Mouse (Mus musculus): ENCODE data around the gene Ttll4. TPM values are rescaled to one million over a fixed set of nuclear protein-coding genes. Genes with fewer than 3 reads are reported as not detected.

Gene Ttll4
- polyA plus RNA-seq, 2 experiments, result 6.2 to 6.5 TPM

DNA sequence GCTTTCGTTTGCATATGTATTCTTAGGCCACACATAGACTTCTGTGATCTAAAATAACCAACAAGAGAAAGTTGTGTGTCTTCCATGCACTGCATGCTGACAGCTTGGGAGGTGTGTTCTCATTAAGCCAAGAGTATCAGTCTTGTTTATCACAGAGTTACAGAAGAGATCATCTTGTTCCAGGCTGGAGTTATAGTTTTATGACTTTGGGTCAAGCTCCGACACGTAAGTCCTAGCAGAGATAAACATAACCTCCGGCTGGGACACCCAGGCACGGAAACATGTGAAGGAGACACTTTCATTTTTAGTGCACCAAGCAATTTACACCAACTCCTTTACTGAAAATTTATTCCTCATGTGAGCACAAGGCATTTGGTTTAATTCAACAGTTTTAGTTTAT is 64.6 kb downstream of the Ttll4 start:
- TF ChIP-seq EP300 (IDR thresholded peaks at IDR 0.05; ENCODE audit: low read depth) (no peak), CTCF (IDR thresholded peaks at IDR 0.05; ENCODE audit: low read depth) (no peak)
- Histone ChIP-seq H3K4me1 (replicated peaks; ENCODE audit: control insufficient read depth in 2 of 2, insufficient read depth in 2 of 2, low read length in 1 of 2) (peaks cover 0 to 3% of the 10 kb centered on the region in 2 experiments; a peak in 1 of 4 replicates), H3K36me3 (replicated peaks; ENCODE audit: control insufficient read depth, insufficient read depth, low read depth) (no peaks in the 10 kb centered on the region), H3K9ac (replicated peaks) (no peak overlapping the region), H3K9me3 (ENCODE audit: control insufficient read depth, low read length) (no peaks in the 10 kb centered on the region), H3K4me3 (ENCODE audit: insufficient read depth in 1 of 2, low read depth in 2 of 2, low read length in 2 of 2) (no peak overlapping the region), H3K27ac (no peak overlapping the region), H3K4me2 (ENCODE audit: low read depth) (no peak overlapping the region), H3K27me3 (ENCODE audit: control insufficient read depth, insufficient read depth, low read length) (no peaks in the 10 kb centered on the region)
- no peak for ATAC-seq (ENCODE audit: insufficient read depth)
- DNase-seq (ENCODE audit: low read depth in 3 of 3, low spot score in 3 of 3), result no peak
- 55% methylated on average over 5 of the region's 5 CpGs for WGBS (ENCODE audit: insufficient replicate concordance)

DNA sequence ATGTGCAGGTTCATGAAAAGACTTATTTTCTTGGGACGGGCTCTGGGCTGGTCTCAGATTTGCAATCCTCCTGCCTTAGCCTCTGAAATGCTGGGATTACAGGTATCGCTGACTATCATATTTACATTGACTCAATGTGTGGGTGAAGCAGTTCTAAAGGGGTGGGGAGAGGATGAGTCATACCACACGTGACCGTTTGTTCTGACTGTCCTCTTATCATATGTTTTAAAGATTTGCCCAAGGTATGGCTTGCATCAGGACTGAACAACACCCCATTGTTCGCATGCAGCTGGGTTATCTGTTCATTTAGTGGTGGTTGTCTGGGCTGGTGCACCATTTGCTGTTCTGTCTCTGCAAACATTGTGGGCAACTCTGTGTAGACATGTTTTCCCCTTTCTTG is 65.1 kb downstream of the Ttll4 start:
- 42% methylated on average over 5 of the region's 5 CpGs for WGBS (ENCODE audit: insufficient replicate concordance)
- H3K27me3 ChIP-seq (ENCODE audit: control insufficient read depth, insufficient read depth, low read length), result no peaks in the 10 kb centered on the region
- H3K9me3 ChIP-seq (ENCODE audit: control insufficient read depth, low read length), result no peaks in the 10 kb centered on the region
- no peak overlapping the region for H3K4me3 ChIP-seq (ENCODE audit: insufficient read depth in 1 of 2, low read depth in 2 of 2, low read length in 2 of 2)
- DNase-seq (ENCODE audit: low read depth in 3 of 3, low spot score in 3 of 3), result peak in 1 of 3 experiments; percentile 10
- no peak for ATAC-seq (ENCODE audit: insufficient read depth)
- H3K9ac ChIP-seq (replicated peaks), result no peak overlapping the region
- no peak overlapping the region for H3K4me2 ChIP-seq (ENCODE audit: low read depth)
- no peaks in the 10 kb centered on the region for H3K36me3 ChIP-seq (replicated peaks; ENCODE audit: control insufficient read depth, insufficient read depth, low read depth)
- H3K27ac ChIP-seq, result no peak overlapping the region
- peaks cover 0 to under 1% of the 10 kb centered on the region in 2 experiments; a peak in 1 of 4 replicates for H3K4me1 ChIP-seq (replicated peaks; ENCODE audit: control insufficient read depth in 2 of 2, insufficient read depth in 2 of 2, low read length in 1 of 2)
- TF ChIP-seq EP300 (IDR thresholded peaks at IDR 0.05; ENCODE audit: low read depth) (no peak), CTCF (IDR thresholded peaks at IDR 0.05; ENCODE audit: low read depth) (no peak)

DNA sequence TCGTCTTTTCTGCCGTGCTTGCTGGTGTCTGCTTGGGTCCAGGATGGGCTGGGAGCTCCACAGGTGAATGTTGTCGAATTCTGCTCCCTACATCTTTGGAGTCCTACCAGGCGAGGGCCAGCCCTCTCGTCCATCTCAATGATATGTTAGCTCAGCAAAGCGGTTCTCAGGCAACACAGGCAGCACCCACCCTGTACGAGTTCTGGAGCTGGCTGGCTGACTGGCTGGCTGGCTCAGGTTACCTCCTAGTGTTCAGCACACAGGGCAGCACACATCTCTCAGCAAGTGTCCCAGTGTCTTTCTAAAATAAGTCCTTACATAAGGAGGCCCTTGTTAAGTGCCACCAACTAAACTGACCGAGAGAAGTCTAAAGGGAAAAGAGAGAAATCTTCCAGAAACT is 66.9 kb downstream of the Ttll4 start:
- H3K4me1 ChIP-seq (replicated peaks; ENCODE audit: control insufficient read depth in 2 of 2, insufficient read depth in 2 of 2, low read length in 1 of 2), result no peaks in the 10 kb centered on the region
- H3K9ac ChIP-seq (replicated peaks), result no peak overlapping the region
- no peak overlapping the region for H3K27ac ChIP-seq
- no peak overlapping the region for H3K4me2 ChIP-seq (ENCODE audit: low read depth)
- no peaks in the 10 kb centered on the region for H3K9me3 ChIP-seq (ENCODE audit: control insufficient read depth, low read length)
- ATAC-seq (ENCODE audit: insufficient read depth) (no peak), DNase-seq (ENCODE audit: low read depth in 3 of 3, low spot score in 3 of 3) (no peak)
- no peak overlapping the region for H3K4me3 ChIP-seq (ENCODE audit: insufficient read depth in 1 of 2, low read depth in 2 of 2, low read length in 2 of 2)
- WGBS (ENCODE audit: insufficient replicate concordance), result 48% methylated on average over 8 of the region's 8 CpGs
- no peak for TF ChIP-seq EP300 (IDR thresholded peaks at IDR 0.05; ENCODE audit: low read depth)
- TF ChIP-seq CTCF (IDR thresholded peaks at IDR 0.05; ENCODE audit: low read depth), result no peak
- no peaks in the 10 kb centered on the region for H3K27me3 ChIP-seq (ENCODE audit: control insufficient read depth, insufficient read depth, low read length)
- no peaks in the 10 kb centered on the region for H3K36me3 ChIP-seq (replicated peaks; ENCODE audit: control insufficient read depth, insufficient read depth, low read depth)

DNA sequence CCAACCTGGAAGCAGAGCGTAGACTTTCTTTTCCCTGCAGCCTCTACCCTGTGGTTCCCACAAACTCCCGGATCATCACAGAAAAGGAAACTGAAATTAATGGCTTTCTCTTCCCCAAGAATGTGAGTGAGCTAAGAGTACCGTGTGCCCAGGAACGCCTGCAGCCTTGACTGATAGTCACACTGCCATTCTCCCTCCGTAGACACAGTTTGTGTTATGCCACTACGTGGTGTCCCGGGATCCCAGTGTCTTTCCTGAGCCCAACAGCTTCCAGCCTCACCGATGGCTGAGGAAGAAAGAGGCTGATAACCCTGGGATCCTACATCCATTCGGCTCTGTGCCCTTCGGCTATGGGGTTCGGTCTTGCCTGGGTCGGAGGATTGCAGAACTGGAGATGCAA is 75.4 kb downstream of the Ttll4 start:
- DNase-seq (ENCODE audit: low read depth in 3 of 3, low spot score in 3 of 3) (no peak), ATAC-seq (ENCODE audit: insufficient read depth) (no peak)
- H3K4me1 ChIP-seq (replicated peaks; ENCODE audit: control insufficient read depth in 2 of 2, insufficient read depth in 2 of 2, low read length in 1 of 2), result no peaks in the 10 kb centered on the region
- no peak overlapping the region for H3K4me2 ChIP-seq (ENCODE audit: low read depth)
- TF ChIP-seq EP300 (IDR thresholded peaks at IDR 0.05; ENCODE audit: low read depth), result no peak
- no peak for TF ChIP-seq CTCF (IDR thresholded peaks at IDR 0.05; ENCODE audit: low read depth)
- no peak overlapping the region for H3K9ac ChIP-seq (replicated peaks)
- WGBS (ENCODE audit: insufficient replicate concordance), result 70% methylated on average over 12 of the region's 12 CpGs
- H3K4me3 ChIP-seq (ENCODE audit: insufficient read depth in 1 of 2, low read depth in 2 of 2, low read length in 2 of 2), result no peak overlapping the region
- no peaks in the 10 kb centered on the region for H3K9me3 ChIP-seq (ENCODE audit: control insufficient read depth, low read length)
- H3K27me3 ChIP-seq (ENCODE audit: control insufficient read depth, insufficient read depth, low read length), result no peaks in the 10 kb centered on the region
- no peak overlapping the region for H3K27ac ChIP-seq
- H3K36me3 ChIP-seq (replicated peaks; ENCODE audit: control insufficient read depth, insufficient read depth, low read depth), result no peaks in the 10 kb centered on the region

DNA sequence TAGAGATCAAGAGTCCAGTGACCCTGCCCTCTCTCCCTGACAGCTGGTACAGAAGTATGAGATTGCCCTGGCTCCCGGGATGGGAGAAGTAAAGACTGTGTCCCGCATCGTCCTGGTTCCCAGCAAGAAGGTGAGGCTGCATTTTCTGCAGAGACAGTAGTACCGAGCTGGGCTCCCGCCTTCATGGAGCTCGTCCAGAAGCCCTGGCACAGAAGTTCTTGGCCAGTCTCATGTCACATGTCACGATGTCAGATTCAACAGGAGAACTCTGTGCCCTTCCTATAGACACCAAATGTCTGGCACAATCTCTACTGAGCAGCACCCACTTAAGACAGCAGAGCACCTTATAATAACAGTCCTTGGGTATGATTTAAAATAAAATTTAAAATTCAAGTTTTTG is 76.0 kb downstream of the Ttll4 start:
- 66% methylated on average over 7 of the region's 7 CpGs for WGBS (ENCODE audit: insufficient replicate concordance)
- H3K9ac ChIP-seq (replicated peaks), result no peak overlapping the region
- no peaks in the 10 kb centered on the region for H3K36me3 ChIP-seq (replicated peaks; ENCODE audit: control insufficient read depth, insufficient read depth, low read depth)

More for the DNA sequence above, 76.0 kb downstream of the Ttll4 start:
- H3K4me1 ChIP-seq (replicated peaks; ENCODE audit: control insufficient read depth in 2 of 2, insufficient read depth in 2 of 2, low read length in 1 of 2), result no peaks in the 10 kb centered on the region
- no peak overlapping the region for H3K4me3 ChIP-seq (ENCODE audit: insufficient read depth in 1 of 2, low read depth in 2 of 2, low read length in 2 of 2)
- no peaks in the 10 kb centered on the region for H3K27me3 ChIP-seq (ENCODE audit: control insufficient read depth, insufficient read depth, low read length)
- no peak for TF ChIP-seq EP300 (IDR thresholded peaks at IDR 0.05; ENCODE audit: low read depth)
- no peak for TF ChIP-seq CTCF (IDR thresholded peaks at IDR 0.05; ENCODE audit: low read depth)
- H3K4me2 ChIP-seq (ENCODE audit: low read depth), result no peak overlapping the region
- DNase-seq (ENCODE audit: low read depth in 3 of 3, low spot score in 3 of 3) (no peak), ATAC-seq (ENCODE audit: insufficient read depth) (no peak)
- no peaks in the 10 kb centered on the region for H3K9me3 ChIP-seq (ENCODE audit: control insufficient read depth, low read length)
- no peak overlapping the region for H3K27ac ChIP-seq

Measured in liver, embryonic 14.5 days (tissue).